Mouse (Mus musculus): ENCODE measurements around the gene Mis18a. TPM values are rescaled to one million over a fixed set of nuclear protein-coding genes. Genes with fewer than 3 reads are reported as not detected.

Mis18a gene
- polyA plus RNA-seq, 1 experiment = 4.6 TPM

GRCm38 (mm10) chr16:90674651-90675050 is 52.6 kb downstream of the Mis18a start:
- H3K4me3 ChIP-seq = no peak overlapping the region
- TF ChIP-seq MYOG (IDR thresholded peaks at IDR 0.05; ENCODE audit: control insufficient read depth in 1 of 3, insufficient read depth in 1 of 3, insufficient read length in 2 of 3, low read depth in 2 of 3) (no peak), TCF3 (IDR thresholded peaks at IDR 0.05; ENCODE audit: insufficient read length, low read depth) (no peak)
- no peak overlapping the region for H3ac ChIP-seq (ENCODE audit: control insufficient read depth, insufficient read length)
- no peaks in the 10 kb centered on the region for H3K79me2 ChIP-seq (ENCODE audit: control insufficient read depth, insufficient read depth)
- H3K27me3 ChIP-seq (ENCODE audit: control insufficient read depth, insufficient read depth, insufficient read length) = peaks cover 5% of the 10 kb centered on the region
- no peaks in the 10 kb centered on the region for H3K36me3 ChIP-seq (ENCODE audit: control insufficient read depth, insufficient read depth)
- H3K4me2 ChIP-seq (ENCODE audit: low read depth) = no peak overlapping the region

GRCm38 (mm10) chr16:90673507-90674354 is 53.5 kb downstream of the Mis18a start:
- Histone ChIP-seq H3K27me3 (ENCODE audit: control insufficient read depth, insufficient read depth, insufficient read length) (peaks cover 11% of the 10 kb centered on the region), H3ac (ENCODE audit: control insufficient read depth, insufficient read length) (no peak overlapping the region), H3K4me2 (ENCODE audit: low read depth) (no peak overlapping the region), H3K36me3 (ENCODE audit: control insufficient read depth, insufficient read depth) (no peaks in the 10 kb centered on the region), H3K4me3 (no peak overlapping the region), H3K79me2 (ENCODE audit: control insufficient read depth, insufficient read depth) (no peaks in the 10 kb centered on the region)
- TF ChIP-seq USF1 (IDR thresholded peaks at IDR 0.05; ENCODE audit: low read depth) = no peak
- TF ChIP-seq MYOD1 (IDR thresholded peaks at IDR 0.05; ENCODE audit: control insufficient read depth in 1 of 3, insufficient read length in 2 of 3, low read depth in 2 of 3) = no peak
- TF ChIP-seq TCF3 (IDR thresholded peaks at IDR 0.05; ENCODE audit: insufficient read length, low read depth) = no peak
- no peak for TF ChIP-seq SRF (IDR thresholded peaks at IDR 0.05; ENCODE audit: control insufficient read depth, insufficient read length, low read depth)
- no peak for TF ChIP-seq POLR2A (IDR thresholded peaks at IDR 0.05; ENCODE audit: insufficient read length, low read depth)
- no peak for TF ChIP-seq CEBPB (IDR thresholded peaks at IDR 0.05; ENCODE audit: insufficient read depth, poor library complexity, severe bottlenecking)
- TF ChIP-seq MYOG (IDR thresholded peaks at IDR 0.05; ENCODE audit: control insufficient read depth in 1 of 3, insufficient read depth in 1 of 3, insufficient read length in 2 of 3, low read depth in 2 of 3) = no peak
- no peak for TF ChIP-seq TCF12 (IDR thresholded peaks at IDR 0.05; ENCODE audit: insufficient read depth, poor library complexity, severe bottlenecking)
- no peak for TF ChIP-seq POLR2AphosphoS2 (IDR thresholded peaks at IDR 0.05; ENCODE audit: insufficient read length, low read depth)
- TF ChIP-seq REST (IDR thresholded peaks at IDR 0.05; ENCODE audit: insufficient read depth, insufficient read length) = no peak
- TF ChIP-seq E2F4 (IDR thresholded peaks at IDR 0.05; ENCODE audit: insufficient read depth) = no peak
- no peak for TF ChIP-seq MAX (IDR thresholded peaks at IDR 0.05; ENCODE audit: low read depth)

Other genes with a start within 250 kb of the Mis18a start
- not detected for gene Mrap, start 10.8 kb upstream of the Mis18a start, polyA plus RNA-seq (2012; fragmentation: generic; extraction: Trizol)
- gene Urb1, start 83.0 kb upstream of the Mis18a start, polyA plus RNA-seq (2012; fragmentation: generic; extraction: Trizol) = 4.5 TPM
- gene Eva1c, start 99.3 kb upstream of the Mis18a start, polyA plus RNA-seq (2012; fragmentation: generic; extraction: Trizol) = 4.5 TPM
- gene Cfap298, start 207.7 kb upstream of the Mis18a start, polyA plus RNA-seq (2012; fragmentation: generic; extraction: Trizol) = 21.9 TPM

All from myocyte (in vitro differentiated cells).